Mouse (Mus musculus): Measurements from ENCODE around the gene Gcsam.

DNA sequence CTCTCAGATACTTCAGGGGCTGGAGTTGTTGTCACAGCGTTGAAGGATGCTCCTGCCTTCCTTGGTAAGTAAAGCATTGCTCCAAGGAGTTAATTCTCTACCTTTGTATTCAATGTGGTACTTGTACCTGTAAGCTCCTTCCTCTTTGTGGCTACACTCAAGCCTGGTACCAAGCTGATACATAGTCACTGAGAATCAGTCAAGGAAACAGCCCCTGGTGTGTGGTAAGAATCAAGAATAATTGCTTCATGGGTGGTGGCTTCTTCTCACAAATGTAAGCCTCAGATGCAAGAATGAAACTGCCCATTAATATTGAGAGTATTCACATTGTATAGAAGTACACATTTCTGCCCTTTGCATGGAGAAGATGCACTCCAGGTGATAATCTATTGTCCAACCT, 5.8 kb downstream of the Gcsam start:
- TF ChIP-seq CTCF (IDR thresholded peaks at IDR 0.05; ENCODE audit: control insufficient read depth, insufficient read depth, insufficient read length) (no peak), MAX (IDR thresholded peaks at IDR 0.05) (no peak), MYOD1 (IDR thresholded peaks at IDR 0.05; ENCODE audit: control insufficient read depth, insufficient read length, low read depth) (no peak), CEBPB (IDR thresholded peaks at IDR 0.05; ENCODE audit: low read depth) (no peak), MYOG (IDR thresholded peaks at IDR 0.05; ENCODE audit: control insufficient read depth, extremely low read depth, insufficient read length) (no peak)

All from C2C12 (cell line).